Mouse (Mus musculus) neural tube, embryonic 14.5 days (tissue): ENCODE measurements around the gene Olfr891. TPM values are rescaled to one million over a fixed set of nuclear protein-coding genes. Genes with fewer than 3 reads are reported as not detected.
"Not testable (repeated sequence)": the region's sequence is repeated elsewhere in the genome, so short reads cannot be mapped to it uniquely, and the experiment has no call there.

Experiments used
- ATAC-seq: fragments of 200-750 bp; cut with Nextera tagmentation; 2 replicates; pipeline ENCODE4 v1.8.0; 2017; ENCODE audit warnings: low read depth, mild to moderate bottlenecking, moderate TSS enrichment, moderate library complexity
- H3K27ac ChIP-seq: fragments of 300-500 bp; sonication (generic); 2 replicates; pipeline ENCODE4 v1.5.1; 2014; ENCODE audit warnings: low read depth, mild to moderate bottlenecking, control low read depth, low read length, moderate library complexity, mixed read lengths
- H3K27me3 ChIP-seq: fragments of 300-500 bp; sonication (generic); 2 replicates; pipeline ENCODE4 v1.6.1; 2014; ENCODE audit warnings: low read length; ENCODE audit not compliant: control insufficient read depth, insufficient read depth
- H3K36me3 ChIP-seq: fragments of 300-500 bp; sonication (generic); 2 replicates; pipeline ENCODE4 v1.6.1; 2014; ENCODE audit warnings: low read length, mixed read lengths; ENCODE audit not compliant: control insufficient read depth, insufficient read depth
- H3K4me1 ChIP-seq: fragments of 300-500 bp; sonication (generic); 2 replicates; pipeline ENCODE4 v1.6.1; 2014; ENCODE audit warnings: low read length; ENCODE audit not compliant: control insufficient read depth, insufficient read depth
- H3K4me2 ChIP-seq: fragments of 300-500 bp; sonication (generic); 2 replicates; pipeline ENCODE4 v1.6.1; 2014; ENCODE audit warnings: mild to moderate bottlenecking, low read depth, low read length, control low read depth
- H3K4me3 ChIP-seq: fragments of 300-500 bp; sonication (generic); 2 replicates; pipeline ENCODE4 v1.5.1; 2014; ENCODE audit warnings: low read depth, low read length, control low read depth, mixed read lengths
- H3K9ac ChIP-seq: fragments of 300-500 bp; sonication (generic); replicated peaks from 2 replicates; pipeline ENCODE4 v1.6.1; 2014; ENCODE audit warnings: low read depth, mild to moderate bottlenecking, control low read depth, low read length, mixed read lengths
- H3K9me3 ChIP-seq: fragments of 300-500 bp; sonication (generic); 2 replicates; pipeline ENCODE4 v1.6.1; 2016; ENCODE audit warnings: low read length; ENCODE audit not compliant: control insufficient read depth
- WGBS: fragments of 180-500 bp; shearing (Covaris S2); extraction: QIAGEN DNeasy Blood & Tissue Kit; methylation state at CpG from one replicate; pipeline ENCODE4 v1.1.7; 2014; 5-methylcytosine and 5-hydroxymethylcytosine counted together
- polyA plus RNA-seq: library from polyadenylated mRNA; unstranded; fragments of >200 nt; fragmentation: Nextera tagmentation; extraction: Ambion mirVana; gene quantifications from 2 replicates; pipeline ENCODE4 v1.2.1, GENCODE M21; 2014

Olfr891 gene
- polyA plus RNA-seq: not detected in 2 replicates

- Histone ChIP-seq H3K4me1 (no peaks in the 10 kb centered on the region), H3K36me3 (no peaks in the 10 kb centered on the region), H3K9ac (no peak within 1 kb of the TSS), H3K4me2 (no peak within 1 kb of the TSS), H3K4me3 (no peak within 1 kb of the TSS), H3K9me3 (no peaks in the 10 kb centered on the region), H3K27ac (no peak within 1 kb of the TSS), H3K27me3 (no peaks in the 10 kb centered on the region)
- 89% methylated on average over 1 of the region's 1 CpGs for WGBS
- no peak for ATAC-seq
These were observed at the start of gene Olfr891 for GRCm38 (mm10) chr9:38180721-38181120. Gene Olfr891, minus strand, starts transcription at chr9:38180821.

GRCm38 (mm10) chr9:38217755-38218154 is 37.1 kb upstream of the Olfr891 start, which contains the start of gene Olfr894:
Gene Olfr894, plus strand, starts transcription at chr9:38218055.
- H3K27me3 ChIP-seq: no peaks in the 10 kb centered on the region
- no peak within 1 kb of the TSS for H3K9ac ChIP-seq
- no peaks in the 10 kb centered on the region for H3K36me3 ChIP-seq
- no peaks in the 10 kb centered on the region for H3K4me1 ChIP-seq
- no peak for ATAC-seq
- no peaks in the 10 kb centered on the region for H3K9me3 ChIP-seq
- no peak within 1 kb of the TSS for H3K4me2 ChIP-seq
- no peak within 1 kb of the TSS for H3K4me3 ChIP-seq
- no peak within 1 kb of the TSS for H3K27ac ChIP-seq

GRCm38 (mm10) chr9:38208065-38208464 is 27.4 kb upstream of the Olfr891 start, which contains the start of gene Olfr893:
Gene Olfr893, plus strand, starts transcription at chr9:38208365.
- WGBS: 63% methylated on average over 3 of the region's 3 CpGs
- ATAC-seq: no peak
- H3K9me3 ChIP-seq: no peaks in the 10 kb centered on the region

GRCm38 (mm10) chr9:38168341-38168740 is 12.3 kb downstream of the Olfr891 start:
- H3K36me3 ChIP-seq, ATAC-seq, H3K9ac ChIP-seq, H3K4me1 ChIP-seq, H3K4me2 ChIP-seq, H3K27ac ChIP-seq, H3K4me3 ChIP-seq, H3K27me3 ChIP-seq, H3K9me3 ChIP-seq: not testable (repeated sequence)
- WGBS: 48% methylated on average over 2 of the region's 2 CpGs

More at GRCm38 (mm10) chr9:38208065-38208464, 27.4 kb upstream of the Olfr891 start, which contains the start of gene Olfr893:
- Histone ChIP-seq H3K4me3 (no peak within 1 kb of the TSS), H3K27ac (no peak within 1 kb of the TSS), H3K4me2 (no peak within 1 kb of the TSS), H3K9ac (no peak within 1 kb of the TSS), H3K4me1 (no peaks in the 10 kb centered on the region), H3K27me3 (no peaks in the 10 kb centered on the region), H3K36me3 (no peaks in the 10 kb centered on the region)

- H3K9me3 ChIP-seq: no peaks in the 10 kb centered on the region
- no peaks in the 10 kb centered on the region for H3K36me3 ChIP-seq
- H3K4me2 ChIP-seq: no peak within 1 kb of the TSS
- no peak within 1 kb of the TSS for H3K27ac ChIP-seq
- no peaks in the 10 kb centered on the region for H3K27me3 ChIP-seq
- no peak within 1 kb of the TSS for H3K4me3 ChIP-seq
- no peak within 1 kb of the TSS for H3K9ac ChIP-seq
- no peaks in the 10 kb centered on the region for H3K4me1 ChIP-seq
- ATAC-seq: no peak
These were observed 38.4 kb downstream of the Olfr891 start, which contains the start of gene Olfr890 for GRCm38 (mm10) chr9:38142217-38142616. Gene Olfr890, plus strand, starts transcription at chr9:38142517.

Other genes with a start within 250 kb of the Olfr891 start
- gene Olfr881, start 189.0 kb downstream of the Olfr891 start, polyA plus RNA-seq: not detected in 2 replicates
- gene Olfr883, start 155.0 kb downstream of the Olfr891 start, polyA plus RNA-seq: not detected in 2 replicates
- gene Olfr884, start 134.3 kb downstream of the Olfr891 start, polyA plus RNA-seq: not detected in 2 replicates
- gene Olfr885, start 119.5 kb downstream of the Olfr891 start, polyA plus RNA-seq: not detected in 2 replicates
- not detected in 2 replicates for gene Olfr887, start 96.7 kb downstream of the Olfr891 start, polyA plus RNA-seq
- not detected in 2 replicates for gene Olfr888, start 72.7 kb downstream of the Olfr891 start, polyA plus RNA-seq
- gene Olfr889, start 65.6 kb downstream of the Olfr891 start, polyA plus RNA-seq: 0.04 TPM in 1 of 2 replicates, not detected in the other
- gene Olfr890, start 38.3 kb downstream of the Olfr891 start, polyA plus RNA-seq: not detected in 2 replicates
- not detected in 2 replicates for gene Olfr893, start 27.5 kb upstream of the Olfr891 start, polyA plus RNA-seq
- gene Olfr894, start 37.2 kb upstream of the Olfr891 start, polyA plus RNA-seq: not detected in 2 replicates
- gene Olfr143, start 72.0 kb upstream of the Olfr891 start, polyA plus RNA-seq: not detected in 2 replicates
- gene Olfr895, start 87.0 kb upstream of the Olfr891 start, polyA plus RNA-seq: not detected in 2 replicates
- not detected in 2 replicates for gene Olfr896-ps1, start 110.3 kb upstream of the Olfr891 start, polyA plus RNA-seq
- gene Olfr25, start 148.2 kb upstream of the Olfr891 start, polyA plus RNA-seq: not detected in 2 replicates
- not detected in 2 replicates for gene Olfr898, start 167.6 kb upstream of the Olfr891 start, polyA plus RNA-seq
- gene Olfr250, start 186.1 kb upstream of the Olfr891 start, polyA plus RNA-seq: not detected in 2 replicates
- gene Olfr251, start 196.3 kb upstream of the Olfr891 start, polyA plus RNA-seq: not detected in 2 replicates
- not detected in 2 replicates for gene Olfr147, start 220.9 kb upstream of the Olfr891 start, polyA plus RNA-seq
- gene Olfr901, start 248.6 kb upstream of the Olfr891 start, polyA plus RNA-seq: not detected in 2 replicates